Mouse (Mus musculus) neural tube, embryonic 14.5 days (tissue): ENCODE data around the gene Zbtb45. TPM values are rescaled to one million over a fixed set of nuclear protein-coding genes. Genes with fewer than 3 reads are reported as not detected.

Source experiments
- ATAC-seq: fragments of 200-750 bp; cut with Nextera tagmentation; 2 replicates; pipeline ENCODE4 v1.8.0; 2017; ENCODE audit warnings: low read depth, mild to moderate bottlenecking, moderate TSS enrichment, moderate library complexity
- H3K27ac ChIP-seq: fragments of 300-500 bp; sonication (generic); 2 replicates; pipeline ENCODE4 v1.5.1; 2014; ENCODE audit warnings: low read depth, mild to moderate bottlenecking, control low read depth, low read length, moderate library complexity, mixed read lengths
- H3K27me3 ChIP-seq: fragments of 300-500 bp; sonication (generic); 2 replicates; pipeline ENCODE4 v1.6.1; 2014; ENCODE audit warnings: low read length; ENCODE audit not compliant: control insufficient read depth, insufficient read depth
- H3K36me3 ChIP-seq: fragments of 300-500 bp; sonication (generic); 2 replicates; pipeline ENCODE4 v1.6.1; 2014; ENCODE audit warnings: low read length, mixed read lengths; ENCODE audit not compliant: control insufficient read depth, insufficient read depth
- H3K4me1 ChIP-seq: fragments of 300-500 bp; sonication (generic); 2 replicates; pipeline ENCODE4 v1.6.1; 2014; ENCODE audit warnings: low read length; ENCODE audit not compliant: control insufficient read depth, insufficient read depth
- H3K4me2 ChIP-seq: fragments of 300-500 bp; sonication (generic); 2 replicates; pipeline ENCODE4 v1.6.1; 2014; ENCODE audit warnings: mild to moderate bottlenecking, low read depth, low read length, control low read depth
- H3K4me3 ChIP-seq: fragments of 300-500 bp; sonication (generic); 2 replicates; pipeline ENCODE4 v1.5.1; 2014; ENCODE audit warnings: low read depth, low read length, control low read depth, mixed read lengths
- H3K9ac ChIP-seq: fragments of 300-500 bp; sonication (generic); replicated peaks from 2 replicates; pipeline ENCODE4 v1.6.1; 2014; ENCODE audit warnings: low read depth, mild to moderate bottlenecking, control low read depth, low read length, mixed read lengths
- H3K9me3 ChIP-seq: fragments of 300-500 bp; sonication (generic); 2 replicates; pipeline ENCODE4 v1.6.1; 2016; ENCODE audit warnings: low read length; ENCODE audit not compliant: control insufficient read depth
- WGBS: fragments of 180-500 bp; shearing (Covaris S2); extraction: QIAGEN DNeasy Blood & Tissue Kit; methylation state at CpG from one replicate; pipeline ENCODE4 v1.1.7; 2014; 5-methylcytosine and 5-hydroxymethylcytosine counted together
- polyA plus RNA-seq: library from polyadenylated mRNA; unstranded; fragments of >200 nt; fragmentation: Nextera tagmentation; extraction: Ambion mirVana; gene quantifications from 2 replicates; pipeline ENCODE4 v1.2.1, GENCODE M21; 2014

Zbtb45 gene
- polyA plus RNA-seq, 1 experiment from 2014 or later = 36.0 TPM

- no peak overlapping the region for H3K27ac ChIP-seq
- no peaks in the 10 kb centered on the region for H3K4me1 ChIP-seq
- H3K27me3 ChIP-seq = no peaks in the 10 kb centered on the region
- H3K4me3 ChIP-seq = no peak overlapping the region
- no peaks in the 10 kb centered on the region for H3K36me3 ChIP-seq
- ATAC-seq = no peak
- WGBS = 77% methylated on average over 5 of the region's 5 CpGs
- no peak overlapping the region for H3K9ac ChIP-seq
- H3K4me2 ChIP-seq = no peak overlapping the region
- H3K9me3 ChIP-seq = no peaks in the 10 kb centered on the region
Observed at GRCm38 (mm10) chr7:12997230-12997629, 12.6 kb downstream of the Zbtb45 start.

- H3K9ac ChIP-seq = no peak overlapping the region
- no peaks in the 10 kb centered on the region for H3K36me3 ChIP-seq
- ATAC-seq = no peak
- no peaks in the 10 kb centered on the region for H3K27me3 ChIP-seq
- no peak overlapping the region for H3K27ac ChIP-seq
- H3K4me1 ChIP-seq = no peaks in the 10 kb centered on the region
- no peak overlapping the region for H3K4me2 ChIP-seq
- H3K4me3 ChIP-seq = no peak overlapping the region
- no peaks in the 10 kb centered on the region for H3K9me3 ChIP-seq
Observed at GRCm38 (mm10) chr7:12995862-12996261, 14.0 kb downstream of the Zbtb45 start.

- no peak for ATAC-seq
Observed at GRCm38 (mm10) chr7:12993148-12993547, 16.7 kb downstream of the Zbtb45 start.

GRCm38 (mm10) chr7:12992222-12992621 lies 17.6 kb downstream of the Zbtb45 start:
- no peak overlapping the region for H3K9ac ChIP-seq
- H3K4me3 ChIP-seq = no peak overlapping the region
- H3K9me3 ChIP-seq = no peaks in the 10 kb centered on the region
- no peaks in the 10 kb centered on the region for H3K4me1 ChIP-seq
- no peaks in the 10 kb centered on the region for H3K36me3 ChIP-seq
- 8% methylated on average over 3 of the region's 3 CpGs for WGBS
- H3K4me2 ChIP-seq = no peak overlapping the region
- no peaks in the 10 kb centered on the region for H3K27me3 ChIP-seq
- H3K27ac ChIP-seq = no peak overlapping the region
- no peak for ATAC-seq

More at GRCm38 (mm10) chr7:12993148-12993547, 16.7 kb downstream of the Zbtb45 start:
- 93% methylated on average over 10 of the region's 10 CpGs for WGBS
- Histone ChIP-seq H3K9ac (no peak overlapping the region), H3K4me1 (no peaks in the 10 kb centered on the region), H3K4me2 (no peak overlapping the region), H3K27me3 (no peaks in the 10 kb centered on the region), H3K9me3 (no peaks in the 10 kb centered on the region), H3K36me3 (no peaks in the 10 kb centered on the region), H3K27ac (no peak overlapping the region), H3K4me3 (no peak overlapping the region)

GRCm38 (mm10) chr7:12987409-12988189 lies 22.2 kb downstream of the Zbtb45 start:
- Histone ChIP-seq H3K9ac (no peak overlapping the region), H3K27me3 (no peaks in the 10 kb centered on the region), H3K4me3 (no peak overlapping the region), H3K27ac (no peak overlapping the region), H3K4me2 (no peak overlapping the region), H3K9me3 (no peaks in the 10 kb centered on the region), H3K36me3 (no peaks in the 10 kb centered on the region), H3K4me1 (no peaks in the 10 kb centered on the region)
- WGBS = 86% methylated on average over 8 of the region's 8 CpGs
- ATAC-seq = no peak

GRCm38 (mm10) chr7:12986906-12987305 lies 22.9 kb downstream of the Zbtb45 start:
- no peaks in the 10 kb centered on the region for H3K27me3 ChIP-seq
- H3K27ac ChIP-seq = no peak overlapping the region
- H3K4me3 ChIP-seq = no peak overlapping the region
- H3K4me1 ChIP-seq = no peaks in the 10 kb centered on the region
- H3K36me3 ChIP-seq = no peaks in the 10 kb centered on the region
- no peaks in the 10 kb centered on the region for H3K9me3 ChIP-seq
- WGBS = 90% methylated on average over 8 of the region's 8 CpGs
- no peak overlapping the region for H3K9ac ChIP-seq
- no peak for ATAC-seq
- no peak overlapping the region for H3K4me2 ChIP-seq

- WGBS = 81% methylated on average over 1 of the region's 1 CpGs
- Histone ChIP-seq H3K27ac (no peak overlapping the region), H3K36me3 (no peaks in the 10 kb centered on the region), H3K4me3 (no peak overlapping the region), H3K9ac (no peak overlapping the region), H3K4me2 (no peak overlapping the region), H3K4me1 (no peaks in the 10 kb centered on the region), H3K27me3 (no peaks in the 10 kb centered on the region), H3K9me3 (no peaks in the 10 kb centered on the region)
- no peak for ATAC-seq
Observed at GRCm38 (mm10) chr7:12985724-12986123, 24.1 kb downstream of the Zbtb45 start.

GRCm38 (mm10) chr7:12980291-12980690 lies 29.5 kb downstream of the Zbtb45 start:
- Histone ChIP-seq H3K27ac (no peak overlapping the region), H3K9me3 (no peaks in the 10 kb centered on the region), H3K9ac (no peak overlapping the region), H3K4me2 (no peak overlapping the region), H3K36me3 (no peaks in the 10 kb centered on the region), H3K4me3 (no peak overlapping the region), H3K4me1 (peaks cover 6% of the 10 kb centered on the region; the same call in 1 of the 2 replicates), H3K27me3 (no peaks in the 10 kb centered on the region)
- ATAC-seq = no peak
- 88% methylated on average over 7 of the region's 7 CpGs for WGBS

- Histone ChIP-seq H3K27me3 (no peaks in the 10 kb centered on the region), H3K4me1 (peaks cover 6% of the 10 kb centered on the region; the same call in 1 of the 2 replicates), H3K36me3 (no peaks in the 10 kb centered on the region), H3K27ac (no peak overlapping the region), H3K4me2 (no peak overlapping the region), H3K4me3 (no peak overlapping the region), H3K9me3 (no peaks in the 10 kb centered on the region), H3K9ac (no peak overlapping the region)
- 37% methylated on average over 6 of the region's 6 CpGs for WGBS
- no peak for ATAC-seq
Observed at GRCm38 (mm10) chr7:12979776-12980175, 30.1 kb downstream of the Zbtb45 start.
